Mouse (Mus musculus) neural tube, embryonic 14.5 days (tissue): Measurements from ENCODE around the gene Dbndd2. TPM values are rescaled to one million over a fixed set of nuclear protein-coding genes. Genes with fewer than 3 reads are reported as not detected.

Experiments used
- ATAC-seq: fragments of 200-750 bp; cut with Nextera tagmentation; 2 replicates; pipeline ENCODE4 v1.8.0; 2017; ENCODE audit warnings: low read depth, mild to moderate bottlenecking, moderate TSS enrichment, moderate library complexity
- H3K27ac ChIP-seq: fragments of 300-500 bp; sonication (generic); 2 replicates; pipeline ENCODE4 v1.5.1; 2014; ENCODE audit warnings: low read depth, mild to moderate bottlenecking, control low read depth, low read length, moderate library complexity, mixed read lengths
- H3K27me3 ChIP-seq: fragments of 300-500 bp; sonication (generic); 2 replicates; pipeline ENCODE4 v1.6.1; 2014; ENCODE audit warnings: low read length; ENCODE audit not compliant: control insufficient read depth, insufficient read depth
- H3K36me3 ChIP-seq: fragments of 300-500 bp; sonication (generic); 2 replicates; pipeline ENCODE4 v1.6.1; 2014; ENCODE audit warnings: low read length, mixed read lengths; ENCODE audit not compliant: control insufficient read depth, insufficient read depth
- H3K4me1 ChIP-seq: fragments of 300-500 bp; sonication (generic); 2 replicates; pipeline ENCODE4 v1.6.1; 2014; ENCODE audit warnings: low read length; ENCODE audit not compliant: control insufficient read depth, insufficient read depth
- H3K4me2 ChIP-seq: fragments of 300-500 bp; sonication (generic); 2 replicates; pipeline ENCODE4 v1.6.1; 2014; ENCODE audit warnings: mild to moderate bottlenecking, low read depth, low read length, control low read depth
- H3K4me3 ChIP-seq: fragments of 300-500 bp; sonication (generic); 2 replicates; pipeline ENCODE4 v1.5.1; 2014; ENCODE audit warnings: low read depth, low read length, control low read depth, mixed read lengths
- H3K9ac ChIP-seq: fragments of 300-500 bp; sonication (generic); replicated peaks from 2 replicates; pipeline ENCODE4 v1.6.1; 2014; ENCODE audit warnings: low read depth, mild to moderate bottlenecking, control low read depth, low read length, mixed read lengths
- H3K9me3 ChIP-seq: fragments of 300-500 bp; sonication (generic); 2 replicates; pipeline ENCODE4 v1.6.1; 2016; ENCODE audit warnings: low read length; ENCODE audit not compliant: control insufficient read depth
- WGBS: fragments of 180-500 bp; shearing (Covaris S2); extraction: QIAGEN DNeasy Blood & Tissue Kit; methylation state at CpG from one replicate; pipeline ENCODE4 v1.1.7; 2014; 5-methylcytosine and 5-hydroxymethylcytosine counted together
- polyA plus RNA-seq: library from polyadenylated mRNA; unstranded; fragments of >200 nt; fragmentation: Nextera tagmentation; extraction: Ambion mirVana; gene quantifications from 2 replicates; pipeline ENCODE4 v1.2.1, GENCODE M21; 2014

Gene Dbndd2
- polyA plus RNA-seq, 1 experiment from 2014 or later: 13.7 TPM

DNA sequence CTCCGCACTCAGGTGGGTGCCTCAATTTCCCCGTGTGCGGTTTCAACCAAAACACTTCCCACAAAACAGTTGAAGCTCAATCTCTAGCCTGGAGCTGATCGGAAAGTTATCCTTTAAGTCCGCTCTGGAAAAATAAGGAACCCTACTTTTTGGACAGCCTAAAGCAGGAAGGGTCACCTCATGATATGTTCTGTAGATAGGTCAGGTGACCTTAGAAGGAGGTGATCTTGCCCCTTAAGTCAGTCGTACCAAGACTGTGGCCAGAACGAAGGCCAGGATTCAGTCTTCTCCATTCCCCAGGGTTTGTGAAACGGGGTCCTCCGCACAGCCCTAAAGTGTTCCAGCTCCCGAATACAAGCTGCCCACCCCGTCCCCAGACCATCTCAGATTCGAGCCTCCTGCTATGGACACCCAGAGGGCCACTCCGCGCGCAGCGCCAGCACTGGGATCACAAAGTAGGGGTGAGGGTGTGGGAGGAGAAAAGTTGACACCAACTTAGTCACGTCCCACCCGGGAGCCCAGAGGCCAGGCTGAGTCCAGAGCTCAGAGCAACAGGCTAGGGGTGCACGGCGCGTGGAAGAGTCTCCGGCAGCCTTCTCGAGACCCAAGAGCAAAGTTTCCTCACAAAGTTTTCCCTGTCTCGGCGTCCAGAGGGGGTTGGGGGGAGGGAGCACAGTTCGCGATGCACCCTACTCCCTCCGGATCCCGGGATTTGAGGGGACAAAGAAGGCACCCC lies 43.4 kb upstream of the Dbndd2 start:
- 0 out of 2 replicates have a peak, but pooled peaks cover 2% of the 10 kb centered on the region for H3K27me3 ChIP-seq
- 2% methylated on average over 29 of the region's 29 CpGs for WGBS
- no peaks in the 10 kb centered on the region for H3K9me3 ChIP-seq
- ATAC-seq: peak; percentile 44
- H3K4me1 ChIP-seq: peaks cover 9% of the 10 kb centered on the region; the same call in 1 of the 2 replicates
- H3K4me2 ChIP-seq: peak overlapping the region; percentile 95
- peak overlapping the region; percentile 44 for H3K4me3 ChIP-seq
- no peaks in the 10 kb centered on the region for H3K36me3 ChIP-seq
- no peak overlapping the region for H3K27ac ChIP-seq
- peak overlapping the region; percentile 53 for H3K9ac ChIP-seq

- ATAC-seq: peak; percentile 93
- peak overlapping the region; percentile 53 for H3K9ac ChIP-seq
- H3K27me3 ChIP-seq: 0 out of 2 replicates have a peak, but pooled peaks cover 2% of the 10 kb centered on the region
- under 1% methylated on average over 26 of the region's 26 CpGs for WGBS
- H3K36me3 ChIP-seq: no peaks in the 10 kb centered on the region
- H3K4me3 ChIP-seq: peak overlapping the region; percentile 44
- H3K9me3 ChIP-seq: no peaks in the 10 kb centered on the region
- H3K27ac ChIP-seq: no peak overlapping the region
- peak overlapping the region; percentile 95 for H3K4me2 ChIP-seq
- H3K4me1 ChIP-seq: peaks cover 9% of the 10 kb centered on the region; the same call in 1 of the 2 replicates
These were observed 42.9 kb upstream of the Dbndd2 start for GRCm38 (mm10) chr2:164443051-164443437.

- Histone ChIP-seq H3K4me2 (peak within 1 kb of the TSS; percentile 95), H3K27ac (no peak within 1 kb of the TSS), H3K27me3 (0 out of 2 replicates have a peak, but pooled peaks cover 2% of the 10 kb centered on the region), H3K36me3 (no peaks in the 10 kb centered on the region), H3K9ac (peak within 1 kb of the TSS; percentile 53), H3K4me3 (peak within 1 kb of the TSS; percentile 44), H3K4me1 (peaks cover 9% of the 10 kb centered on the region; the same call in 1 of the 2 replicates), H3K9me3 (no peaks in the 10 kb centered on the region)
- 6% methylated on average over 18 of the region's 18 CpGs for WGBS
- peak; percentile 24; the same call in 1 of the 2 replicates for ATAC-seq
These were observed 42.4 kb upstream of the Dbndd2 start, which contains the start of gene Sdc4 for GRCm38 (mm10) chr2:164443460-164444000. Gene Sdc4, minus strand, starts transcription at chr2:164443887.

- 91% methylated on average over 2 of the region's 2 CpGs for WGBS
- ATAC-seq: no peak
- Histone ChIP-seq H3K27me3 (0 out of 2 replicates have a peak, but pooled peaks cover 2% of the 10 kb centered on the region), H3K9ac (no peak overlapping the region), H3K4me3 (no peak overlapping the region), H3K4me1 (peaks cover 9% of the 10 kb centered on the region; the same call in 1 of the 2 replicates), H3K9me3 (no peaks in the 10 kb centered on the region), H3K36me3 (no peaks in the 10 kb centered on the region), H3K4me2 (no peak overlapping the region), H3K27ac (no peak overlapping the region)
These were observed 41.2 kb upstream of the Dbndd2 start for GRCm38 (mm10) chr2:164444701-164445100.

DNA sequence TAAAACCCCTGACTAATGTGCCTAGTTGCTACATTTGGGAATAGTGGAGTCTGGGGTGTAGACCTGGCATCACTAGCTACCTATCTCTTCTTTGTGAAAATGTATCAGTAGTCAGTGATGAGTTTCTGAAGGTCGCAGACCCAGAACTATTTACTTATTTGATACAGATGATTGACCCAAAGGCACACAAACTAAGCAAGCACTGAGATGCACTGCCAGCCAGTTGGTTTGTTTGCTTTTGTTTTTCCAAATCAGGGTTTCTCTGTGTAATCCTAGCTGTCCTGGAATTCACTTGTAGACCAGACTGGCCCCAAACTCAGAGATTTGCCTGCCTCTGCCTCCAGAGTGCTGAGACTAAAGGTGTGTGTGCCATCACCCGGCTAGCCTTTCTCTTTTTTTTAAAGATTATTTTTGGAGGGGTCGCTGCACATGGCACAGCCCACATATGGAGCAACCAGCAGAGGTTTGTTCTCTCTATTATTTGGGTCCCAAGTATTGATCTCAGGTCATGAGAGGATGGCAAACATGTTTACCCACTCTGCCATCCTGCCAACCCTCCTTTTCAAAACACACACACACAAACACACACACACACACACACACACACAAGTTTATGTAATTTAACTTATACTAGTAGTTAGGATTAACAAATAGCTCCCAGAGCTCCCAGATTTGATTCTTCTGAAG lies 40.4 kb upstream of the Dbndd2 start:
- H3K36me3 ChIP-seq: no peaks in the 10 kb centered on the region

GRCm38 (mm10) chr2:164446086-164446469 lies 39.8 kb upstream of the Dbndd2 start:
- no peak overlapping the region for H3K27ac ChIP-seq
- no peak overlapping the region for H3K4me3 ChIP-seq
- 0 out of 2 replicates have a peak, but pooled peaks cover 2% of the 10 kb centered on the region for H3K27me3 ChIP-seq
- no peaks in the 10 kb centered on the region for H3K36me3 ChIP-seq
- no peak for ATAC-seq
- H3K9me3 ChIP-seq: no peaks in the 10 kb centered on the region
- H3K4me1 ChIP-seq: peaks cover 9% of the 10 kb centered on the region; the same call in 1 of the 2 replicates
- no peak overlapping the region for H3K9ac ChIP-seq
- WGBS: 88% methylated on average over 3 of the region's 3 CpGs
- no peak overlapping the region for H3K4me2 ChIP-seq

More for the DNA sequence above, 40.4 kb upstream of the Dbndd2 start:
- Histone ChIP-seq H3K27me3 (0 out of 2 replicates have a peak, but pooled peaks cover 2% of the 10 kb centered on the region), H3K9ac (no peak overlapping the region), H3K9me3 (no peaks in the 10 kb centered on the region), H3K4me2 (no peak overlapping the region), H3K27ac (no peak overlapping the region), H3K4me1 (peaks cover 9% of the 10 kb centered on the region; the same call in 1 of the 2 replicates), H3K4me3 (no peak overlapping the region)
- WGBS: 89% methylated on average over 3 of the region's 3 CpGs
- ATAC-seq: no peak

DNA sequence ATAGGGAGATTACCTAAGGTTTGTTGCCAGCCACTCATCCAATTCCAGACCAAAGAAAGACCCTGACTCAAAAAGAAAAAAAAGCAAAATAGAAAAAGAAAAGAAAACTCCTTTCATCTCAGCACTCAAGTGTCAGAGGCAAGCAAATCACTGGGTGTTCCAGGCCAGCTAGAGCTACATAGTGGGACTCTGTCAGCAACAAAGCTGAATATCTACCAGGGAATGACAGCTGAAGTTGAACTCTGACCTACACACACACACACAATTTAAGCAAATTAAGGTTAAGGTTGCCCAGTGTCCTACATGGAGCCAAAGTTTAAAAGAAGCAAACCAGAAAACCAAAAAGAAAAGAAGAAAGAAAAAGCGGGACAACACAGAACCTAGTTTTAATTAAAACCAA lies 37.8 kb upstream of the Dbndd2 start:
- no peak overlapping the region for H3K4me2 ChIP-seq
- no peak overlapping the region for H3K9ac ChIP-seq
- H3K27ac ChIP-seq: no peak overlapping the region
- H3K4me1 ChIP-seq: 0 out of 2 replicates have a peak, but pooled peaks cover 3% of the 10 kb centered on the region
- H3K36me3 ChIP-seq: no peaks in the 10 kb centered on the region
- no peak for ATAC-seq
- H3K9me3 ChIP-seq: no peaks in the 10 kb centered on the region
- H3K27me3 ChIP-seq: no peaks in the 10 kb centered on the region
- H3K4me3 ChIP-seq: no peak overlapping the region
- 96% methylated on average over 1 of the region's 1 CpGs for WGBS

DNA sequence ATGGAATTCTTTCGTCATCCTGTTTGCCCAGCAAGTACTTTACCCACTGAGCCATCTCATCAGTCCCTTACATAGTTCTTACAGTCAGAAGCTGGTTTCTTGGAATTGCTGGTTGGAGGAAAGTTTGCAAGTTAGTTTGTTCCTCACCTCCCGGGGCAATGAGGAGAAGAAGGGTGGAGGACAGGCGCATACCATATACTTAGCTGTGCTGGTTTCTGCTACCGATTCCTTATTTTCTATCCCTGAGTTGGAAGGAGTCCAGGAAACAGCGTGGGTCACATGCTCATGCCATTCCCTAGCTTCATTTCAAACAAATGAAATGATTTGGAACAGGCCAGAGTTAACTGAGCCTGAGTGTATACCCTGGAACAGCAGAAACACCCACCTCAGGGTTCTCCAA lies 37.0 kb upstream of the Dbndd2 start:
- H3K27ac ChIP-seq: no peak overlapping the region
- no peak for ATAC-seq
- no peak overlapping the region for H3K4me2 ChIP-seq
- no peak overlapping the region for H3K9ac ChIP-seq
- H3K9me3 ChIP-seq: no peaks in the 10 kb centered on the region
- no peaks in the 10 kb centered on the region for H3K4me1 ChIP-seq
- 86% methylated on average over 5 of the region's 5 CpGs for WGBS
- H3K36me3 ChIP-seq: no peaks in the 10 kb centered on the region
- no peaks in the 10 kb centered on the region for H3K27me3 ChIP-seq
- H3K4me3 ChIP-seq: no peak overlapping the region
